Comparison of ENCODE assay signal across 9 mouse cellular contexts in genomic region chr2:27504113-27504885, GRCm38 (mm10). TPM values are rescaled to one million over a fixed set of nuclear protein-coding genes. Genes with fewer than 3 reads are reported as not detected.
DNase-seq lines count a peak whose midpoint lies in the region; ATAC-seq lines count a peak whose summit lies in the region.
"Had no signal": no experiment of that assay in that cellular context is flagged by ENCODE, and none has a peak within 500 bp of the region (broad histone marks: within the 10 kb centered on the region; RNA-seq: fewer than 3 reads in every experiment).

No protein-coding gene starts in this region.

- no peaks in the 10 kb centered on the region for H3K9me3 ChIP-seq in embryonic facial prominence, embryonic 13.5 days
- no peaks in the 10 kb centered on the region for H3K9me3 ChIP-seq in lung, embryonic 16.5 days (ENCODE audit: control insufficient read depth, low read length)
- no peaks in the 10 kb centered on the region for H3K9me3 ChIP-seq in hindbrain, embryonic 14.5 days (ENCODE audit: control insufficient read depth, low read length)

- no peaks in the 10 kb centered on the region for H3K36me3 ChIP-seq in embryonic facial prominence, embryonic 13.5 days
- H3K36me3 ChIP-seq in lung, embryonic 16.5 days (ENCODE audit: control insufficient read depth, insufficient read depth, low read length): no peaks in the 10 kb centered on the region
- no peaks in the 10 kb centered on the region for H3K36me3 ChIP-seq in hindbrain, embryonic 14.5 days (replicated peaks; ENCODE audit: control insufficient read depth, insufficient read depth)

- peak overlapping the region; percentile 35 for H3K27ac ChIP-seq in embryonic facial prominence, embryonic 13.5 days
- H3K27ac ChIP-seq in lung, embryonic 16.5 days (ENCODE audit: low read length): peak overlapping the region; percentile 81
- H3K27ac ChIP-seq in hindbrain, embryonic 14.5 days: no peak overlapping the region

- no peak for ATAC-seq in embryonic facial prominence, embryonic 13.5 days (ENCODE audit: insufficient number of reproducible peaks, insufficient read depth, low FRiP score, low TSS enrichment, low read depth)
- peak; percentile 58 for ATAC-seq in lung, embryonic 16.5 days (ENCODE audit: low read depth)
- ATAC-seq in hindbrain, embryonic 14.5 days (ENCODE audit: low FRiP score): no peak

- H3K27me3 ChIP-seq in embryonic facial prominence, embryonic 13.5 days: no peaks in the 10 kb centered on the region
- no peaks in the 10 kb centered on the region for H3K27me3 ChIP-seq in lung, embryonic 16.5 days (ENCODE audit: control insufficient read depth, insufficient read depth, low read depth, low read length)
- no peaks in the 10 kb centered on the region for H3K27me3 ChIP-seq in hindbrain, embryonic 14.5 days (ENCODE audit: control insufficient read depth, insufficient read depth, low read length)

- 22% methylated on average over 7 of the region's 7 CpGs for WGBS in embryonic facial prominence, embryonic 13.5 days
- 42% methylated on average over 7 of the region's 7 CpGs for WGBS in lung, embryonic 16.5 days
- WGBS in hindbrain, embryonic 14.5 days: 73% methylated on average over 7 of the region's 7 CpGs

- peak; percentile 68 for DNase-seq in NIH3T3 (ENCODE audit: low read depth)
- DNase-seq in kidney, adult 11 months: peak; percentile 25
- no peak for DNase-seq in frontal cortex, adult 2 months (ENCODE audit: extremely low spot score in 1 of 2, low spot score in 1 of 2)
- DNase-seq in cerebellum, postnatal 36 days: no peak
- no peak for DNase-seq in layer of hippocampus, postnatal 10 days (ENCODE audit: low spot score in 2 of 2)
- no peak for DNase-seq in hindbrain, embryonic 14.5 days (ENCODE audit: low spot score)
- DNase-seq: midbrain, embryonic 14.5 days had no signal

- H3K4me2 ChIP-seq in embryonic facial prominence, embryonic 13.5 days: no peak overlapping the region
- no peak overlapping the region for H3K4me2 ChIP-seq in lung, embryonic 16.5 days (ENCODE audit: low read depth, low read length)
- no peak overlapping the region for H3K4me2 ChIP-seq in hindbrain, embryonic 14.5 days (replicated peaks)

- peaks cover 18% of the 10 kb centered on the region for H3K4me1 ChIP-seq in embryonic facial prominence, embryonic 13.5 days
- peaks cover 17% of the 10 kb centered on the region for H3K4me1 ChIP-seq in lung, embryonic 16.5 days (replicated peaks; ENCODE audit: control insufficient read depth, insufficient read depth, low read length)
- no peaks in the 10 kb centered on the region for H3K4me1 ChIP-seq in hindbrain, embryonic 14.5 days (replicated peaks; ENCODE audit: control insufficient read depth, insufficient read depth, low read length)

- H3K4me3 ChIP-seq in embryonic facial prominence, embryonic 13.5 days: no peak overlapping the region
- no peak overlapping the region for H3K4me3 ChIP-seq in lung, embryonic 16.5 days (ENCODE audit: low read length)
- H3K4me3 ChIP-seq in hindbrain, embryonic 14.5 days (replicated peaks; ENCODE audit: low read length): no peak overlapping the region

- peak overlapping the region; percentile 37 for H3K9ac ChIP-seq in embryonic facial prominence, embryonic 13.5 days
- peak overlapping the region; percentile 35; the same call in 1 of the 2 replicates for H3K9ac ChIP-seq in lung, embryonic 16.5 days (ENCODE audit: low read length)
- H3K9ac ChIP-seq in hindbrain, embryonic 14.5 days: no peak overlapping the region

RNA-seq across cellular contexts. Expression of gene Brd3, which starts 3.2 kb away (rescaled TPM):
- 116 and 138 TPM in 2 replicates for polyA plus RNA-seq in embryonic facial prominence, embryonic 13.5 days (2015; fragmentation: Nextera tagmentation; extraction: Ambion mirVana)
- 84.9 and 99.0 TPM in 2 replicates for polyA plus RNA-seq in lung, embryonic 16.5 days (2015; fragmentation: Nextera tagmentation; extraction: Ambion mirVana)
- polyA plus RNA-seq in frontal cortex, adult 2 months (2012; rRNA removed): 25.8 and 29.6 TPM in 2 replicates
- 10 to 100 TPM; 79.7 to 80.2 TPM for total RNA-seq in layer of hippocampus, postnatal 10 days (2021)
- polyA plus RNA-seq in hindbrain, embryonic 14.5 days (2014; fragmentation: Nextera tagmentation; extraction: Ambion mirVana): 132 and 134 TPM in 2 replicates

RNA-seq across cellular contexts. Expression of gene Wdr5, which starts 10.7 kb away (rescaled TPM):
- polyA plus RNA-seq in embryonic facial prominence, embryonic 13.5 days (2015; fragmentation: Nextera tagmentation; extraction: Ambion mirVana): 57.4 and 57.9 TPM in 2 replicates
- polyA plus RNA-seq in lung, embryonic 16.5 days (2015; fragmentation: Nextera tagmentation; extraction: Ambion mirVana): 49.8 and 53.0 TPM in 2 replicates
- polyA plus RNA-seq in frontal cortex, adult 2 months (2012; rRNA removed): 27.8 and 31.8 TPM in 2 replicates
- total RNA-seq in layer of hippocampus, postnatal 10 days (2021): 10 to 100 TPM; 42.8 to 44.2 TPM
- polyA plus RNA-seq in hindbrain, embryonic 14.5 days (2014; fragmentation: Nextera tagmentation; extraction: Ambion mirVana): 39.1 and 42.1 TPM in 2 replicates

Comparison
In these comparisons a context has a peak if more than half of its experiments do, and no peak if none do; other contexts are left out.
1. DNase-seq: peak in NIH3T3 (single experiment) and kidney, adult 11 months (single experiment); none in frontal cortex, adult 2 months (0 of 2), cerebellum, postnatal 36 days (0 of 2), layer of hippocampus, postnatal 10 days (0 of 2) and hindbrain, embryonic 14.5 days (single experiment).